Mouse (Mus musculus) heart, adult 2 months (tissue): ENCODE results near the gene Lrrc43.

ENCODE experiments used
- CTCF ChIP-seq: fragments of 200-600 bp; IDR thresholded peaks from 2 replicates; pipeline ENCODE4 v1.8.1; 2022; ENCODE audit warnings: antibody characterized with exemption, mild to moderate bottlenecking, moderate library complexity
- POLR2A ChIP-seq: fragments of 200-500 bp; IDR thresholded peaks from 2 replicates; pipeline ENCODE4 v1.6.1; 2011; ENCODE audit warnings: mild to moderate bottlenecking, low read depth, low read length, control low read depth; ENCODE audit not compliant: insufficient read depth

DNA sequence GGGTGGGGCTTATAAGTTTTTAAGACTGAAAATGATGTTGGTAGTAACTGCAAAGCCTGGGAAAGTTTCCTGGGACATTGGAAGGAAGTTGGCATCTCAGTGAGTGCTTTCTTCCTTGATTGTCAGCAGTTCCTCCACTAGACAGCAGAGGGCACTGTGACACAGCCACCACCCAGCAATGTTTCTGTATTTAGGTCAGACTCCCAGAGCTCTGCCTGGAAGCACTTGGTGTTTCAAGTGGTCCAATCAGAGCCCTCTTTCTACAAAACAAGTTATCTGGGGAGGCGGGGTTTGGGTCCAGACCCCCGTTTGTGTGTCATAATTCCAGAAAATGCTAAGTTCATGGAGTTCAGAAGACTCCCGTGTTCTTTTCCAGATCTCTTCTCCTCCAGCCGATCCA is 45.0 kb upstream of the Lrrc43 start:
- TF ChIP-seq CTCF, result no peak; the same call in 1 of the 2 replicates
- no peak for TF ChIP-seq POLR2A
